19 mouse cellular contexts compared by ENCODE assay signal in genomic region chr1:75548083-75548482, GRCm38 (mm10). TPM values are rescaled to one million over a fixed set of nuclear protein-coding genes. Genes with fewer than 3 reads are reported as not detected.
"Had no signal": no experiment of that assay in that cellular context is flagged by ENCODE, and none has a peak within 500 bp of the region (broad histone marks: within the 10 kb centered on the region; RNA-seq: fewer than 3 reads in every experiment).

No protein-coding gene starts in this region.

- ATAC-seq: lung, postnatal 0 days had no signal

- DNase-seq: kidney, adult 18-20 months; kidney, postnatal 10 days; kidney, postnatal 4 days; lung, adult 2 months; lung, postnatal 36 days; retina, postnatal 1 day; right cerebral cortex, postnatal 4 days; spleen, adult 18-20 months; thymus, adult 2 months; thymus, postnatal 25 days had no signal

- H3K27me3 ChIP-seq: limb, embryonic 12.5 days; midbrain, embryonic 15.5 days; neural tube, embryonic 13.5 days had no signal

- H3K9me3 ChIP-seq: limb, embryonic 12.5 days; midbrain, embryonic 15.5 days; neural tube, embryonic 13.5 days had no signal

- H3K9ac ChIP-seq: limb, embryonic 12.5 days; liver, embryonic 14.5 days; midbrain, embryonic 15.5 days had no signal

- H3K4me3 ChIP-seq: layer of hippocampus, adult 2 months; limb, embryonic 12.5 days; midbrain, embryonic 15.5 days; neural tube, embryonic 13.5 days had no signal

- H3K27ac ChIP-seq: limb, embryonic 12.5 days; liver, embryonic 14.5 days; midbrain, embryonic 15.5 days; neural tube, embryonic 13.5 days had no signal

RNA-seq across cellular contexts. Expression of gene Slc4a3, which starts 2.0 kb away (rescaled TPM):
- total RNA-seq: monocyte, adult 5-6 weeks had no signal

RNA-seq across cellular contexts. Expression of gene Inha, which starts 41.2 kb away (rescaled TPM):
- total RNA-seq: liver, adult 2 months; megakaryocyte progenitor cell, adult 5-6 weeks; monocyte, adult 5-6 weeks had no signal

RNA-seq across cellular contexts. Expression of gene Obsl1, which starts 41.8 kb away (rescaled TPM):
- total RNA-seq: monocyte, adult 5-6 weeks had no signal
